Comparison of ENCODE assay signal across 19 mouse cellular contexts in the genomic region with DNA sequence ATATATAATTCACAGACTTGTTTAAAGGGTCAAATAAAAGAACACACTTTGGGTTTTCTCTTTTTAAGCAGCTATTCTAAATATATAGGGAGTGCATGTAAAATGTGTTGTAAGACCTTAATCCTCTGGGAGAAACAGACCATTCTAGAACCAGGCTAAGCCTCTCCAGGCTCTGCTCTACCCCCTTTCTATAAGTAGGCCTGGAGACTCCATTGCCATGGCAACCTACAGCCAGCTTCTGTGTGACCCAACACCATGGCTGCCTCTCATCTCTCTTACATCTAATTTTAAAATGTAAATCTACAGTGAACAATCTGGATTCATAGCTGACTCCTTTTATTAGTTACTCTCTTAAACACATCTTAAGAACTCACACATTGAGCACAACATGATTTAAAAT.
DNase-seq lines count a peak whose midpoint lies in the region; ATAC-seq lines count a peak whose summit lies in the region.
"Had no signal": no experiment of that assay in that cellular context is flagged by ENCODE, and none has a peak within 500 bp of the region (broad histone marks: within the 10 kb centered on the region; RNA-seq: fewer than 3 reads in every experiment).

No protein-coding gene starts in this region.

- H3K9ac ChIP-seq in limb, embryonic 12.5 days (replicated peaks): no peak overlapping the region
- H3K9ac ChIP-seq: embryonic facial prominence, embryonic 12.5 days; forebrain, embryonic 12.5 days had no signal

- no peak overlapping the region for H3K4me3 ChIP-seq in limb, embryonic 12.5 days (replicated peaks)
- H3K4me3 ChIP-seq: embryonic facial prominence, embryonic 10.5 days; embryonic facial prominence, embryonic 12.5 days; forebrain, embryonic 12.5 days had no signal

- H3K9me3 ChIP-seq in limb, embryonic 12.5 days: no peaks in the 10 kb centered on the region
- H3K9me3 ChIP-seq: embryonic facial prominence, embryonic 10.5 days; embryonic facial prominence, embryonic 12.5 days; forebrain, embryonic 12.5 days had no signal

- H3K36me3 ChIP-seq in limb, embryonic 12.5 days: no peaks in the 10 kb centered on the region
- H3K36me3 ChIP-seq: embryonic facial prominence, embryonic 10.5 days; embryonic facial prominence, embryonic 12.5 days; forebrain, embryonic 12.5 days had no signal

- no peaks in the 10 kb centered on the region for H3K27me3 ChIP-seq in limb, embryonic 12.5 days
- H3K27me3 ChIP-seq: embryonic facial prominence, embryonic 12.5 days; forebrain, embryonic 12.5 days had no signal

- no peak for DNase-seq in frontal cortex, postnatal 25 days (ENCODE audit: low spot score in 2 of 2)
- peak; percentile 56 for DNase-seq in retina, postnatal 1 day
- no peak for DNase-seq in retina, embryonic 14.5 days (ENCODE audit: low spot score)
- no peak for DNase-seq in lung, postnatal 4 days
- DNase-seq: adrenal gland, adult 2 months; adrenal gland, postnatal 10 days; adrenal gland, postnatal 25 days; cerebellum, adult 11-12 months; cerebellum, adult 2 months; cerebellum, adult 9-10 months; cerebellum, postnatal 10 days; cerebellum, postnatal 25 days had no signal

- peak; percentile 57 for ATAC-seq in frontal cortex, adult (ENCODE audit: low TSS enrichment)
- peak; percentile 75; the same call in 1 of the 2 replicates for ATAC-seq in limb, embryonic 12.5 days (ENCODE audit: insufficient number of reproducible peaks, insufficient read depth, low FRiP score, low TSS enrichment, low read depth)
- ATAC-seq: forebrain, embryonic 14.5 days; forebrain, embryonic 16.5 days had no signal

- H3K4me1 ChIP-seq in limb, embryonic 12.5 days (replicated peaks): no peaks in the 10 kb centered on the region
- H3K4me1 ChIP-seq: embryonic facial prominence, embryonic 10.5 days; embryonic facial prominence, embryonic 12.5 days; forebrain, embryonic 12.5 days had no signal

- no peak overlapping the region for H3K4me2 ChIP-seq in limb, embryonic 12.5 days
- H3K4me2 ChIP-seq: embryonic facial prominence, embryonic 12.5 days; forebrain, embryonic 12.5 days had no signal

- H3K27ac ChIP-seq in limb, embryonic 12.5 days: no peak overlapping the region
- H3K27ac ChIP-seq: embryonic facial prominence, embryonic 10.5 days; embryonic facial prominence, embryonic 12.5 days; forebrain, embryonic 12.5 days had no signal
